Mouse (Mus musculus): Measurements from ENCODE around the gene Epb41l5.

Epb41l5 gene

GRCm38 (mm10) chr1:119596954-119597480 is 51.8 kb downstream of the Epb41l5 start:
- DNase-seq (ENCODE audit: low spot score), result no peak

GRCm38 (mm10) chr1:119590041-119590440 is 58.8 kb downstream of the Epb41l5 start:
- no peak for DNase-seq (ENCODE audit: low spot score)

GRCm38 (mm10) chr1:119584974-119585373 is 63.8 kb downstream of the Epb41l5 start:
- DNase-seq (ENCODE audit: low spot score), result no peak

- DNase-seq (ENCODE audit: low spot score), result no peak
These were observed 78.7 kb downstream of the Epb41l5 start for GRCm38 (mm10) chr1:119570134-119570533.

GRCm38 (mm10) chr1:119565531-119565930 is 83.3 kb downstream of the Epb41l5 start:
- no peak for DNase-seq (ENCODE audit: low spot score)

- DNase-seq (ENCODE audit: low spot score), result no peak
These were observed 91.0 kb downstream of the Epb41l5 start for GRCm38 (mm10) chr1:119557641-119558395.

GRCm38 (mm10) chr1:119555651-119556050 is 93.1 kb downstream of the Epb41l5 start:
- no peak for DNase-seq (ENCODE audit: low spot score)

- no peak for DNase-seq (ENCODE audit: low spot score)
These were observed 97.1 kb downstream of the Epb41l5 start for GRCm38 (mm10) chr1:119551651-119552050.

GRCm38 (mm10) chr1:119550064-119550463 is 98.7 kb downstream of the Epb41l5 start:
- DNase-seq (ENCODE audit: low spot score), result no peak

GRCm38 (mm10) chr1:119549327-119549689 is 99.5 kb downstream of the Epb41l5 start:
- DNase-seq (ENCODE audit: low spot score), result no peak

GRCm38 (mm10) chr1:119548668-119549326 is 100.0 kb downstream of the Epb41l5 start:
- DNase-seq (ENCODE audit: low spot score), result peak; percentile 80

- DNase-seq (ENCODE audit: low spot score), result no peak
These were observed 102.3 kb downstream of the Epb41l5 start for GRCm38 (mm10) chr1:119546490-119546889.

- DNase-seq (ENCODE audit: low spot score), result no peak
These were observed 103.1 kb downstream of the Epb41l5 start for GRCm38 (mm10) chr1:119545671-119546070.

GRCm38 (mm10) chr1:119545164-119545563 is 103.6 kb downstream of the Epb41l5 start:
- no peak for DNase-seq (ENCODE audit: low spot score)

GRCm38 (mm10) chr1:119544611-119545155 is 104.1 kb downstream of the Epb41l5 start:
- no peak for DNase-seq (ENCODE audit: low spot score)

- DNase-seq (ENCODE audit: low spot score), result no peak
These were observed 105.5 kb downstream of the Epb41l5 start for GRCm38 (mm10) chr1:119543316-119543715.

- DNase-seq (ENCODE audit: low spot score), result no peak
These were observed 107.2 kb downstream of the Epb41l5 start for GRCm38 (mm10) chr1:119541570-119541969.

- DNase-seq (ENCODE audit: low spot score), result no peak
These were observed 107.8 kb downstream of the Epb41l5 start for GRCm38 (mm10) chr1:119540836-119541557.

- DNase-seq (ENCODE audit: low spot score), result no peak
These were observed 109.5 kb downstream of the Epb41l5 start for GRCm38 (mm10) chr1:119539252-119539651.

- no peak for DNase-seq (ENCODE audit: low spot score)
These were observed 111.1 kb downstream of the Epb41l5 start for GRCm38 (mm10) chr1:119537651-119538050.

- no peak for DNase-seq (ENCODE audit: low spot score)
These were observed 112.7 kb downstream of the Epb41l5 start for GRCm38 (mm10) chr1:119536122-119536521.

- no peak for DNase-seq (ENCODE audit: low spot score)
These were observed 114.5 kb downstream of the Epb41l5 start for GRCm38 (mm10) chr1:119534341-119534740.

Measured in urinary bladder, postnatal 25 days (tissue).